Mouse (Mus musculus) small intestine, adult 2 months (tissue): ENCODE measurements around the gene Art5. TPM values are rescaled to one million over a fixed set of nuclear protein-coding genes. Genes with fewer than 3 reads are reported as not detected.

Source experiments
- H3K27ac ChIP-seq: fragments of 200-500 bp; 2 replicates; pipeline ENCODE4 v1.5.1; 2012; ENCODE audit warnings: low read depth, low read length, control low read depth, inconsistent platforms; ENCODE audit not compliant: insufficient read depth
- H3K27me3 ChIP-seq: fragments of 200-500 bp; 2 replicates; pipeline ENCODE4 v1.6.1; 2012; ENCODE audit warnings: mild to moderate bottlenecking, moderate library complexity, low read length, inconsistent platforms; ENCODE audit not compliant: control insufficient read depth, insufficient read depth
- H3K36me3 ChIP-seq: fragments of 200-500 bp; 2 replicates; pipeline ENCODE4 v1.6.1; 2012; ENCODE audit warnings: mild to moderate bottlenecking, low read length, control low read depth, inconsistent platforms; ENCODE audit not compliant: control insufficient read depth, insufficient read depth
- H3K4me1 ChIP-seq: fragments of 200-500 bp; 2 replicates; pipeline ENCODE4 v1.6.1; 2012; ENCODE audit warnings: low read length, inconsistent platforms, mixed read lengths; ENCODE audit not compliant: control insufficient read depth, insufficient read depth, insufficient read length
- H3K4me3 ChIP-seq: fragments of 200-500 bp; 2 replicates; pipeline ENCODE4 v1.5.1; 2012; ENCODE audit warnings: low read depth, mild to moderate bottlenecking, control low read depth, inconsistent platforms, low read length, moderate library complexity
- CTCF ChIP-seq: fragments of 200-500 bp; IDR thresholded peaks from 2 replicates; pipeline ENCODE4 v1.5.1; 2012; ENCODE audit warnings: low read depth, mild to moderate bottlenecking, control low read depth, inconsistent platforms, low read length, moderate library complexity, mixed read lengths; ENCODE audit not compliant: insufficient replicate concordance, insufficient read length; ENCODE audit errors: extremely low read depth
- POLR2A ChIP-seq: fragments of 200-500 bp; IDR thresholded peaks from 2 replicates; pipeline ENCODE4 v1.6.1; 2012; ENCODE audit warnings: low read depth, mild to moderate bottlenecking, control low read depth, inconsistent platforms, low read length, moderate library complexity
- WGBS: fragments of 180-500 bp; shearing (Covaris S2); methylation state at CpG from one replicate; pipeline ENCODE4 v1.1.7; 2018; 5-methylcytosine and 5-hydroxymethylcytosine counted together
- polyA plus RNA-seq: library from polyadenylated mRNA; depleted of rRNA; stranded (reverse); fragments of >200 nt; gene quantifications from 2 replicates; pipeline ENCODE4 v1.2.3, GENCODE M21; 2012

Art5 gene
- polyA plus RNA-seq, 1 experiment: 0.28 TPM

DNA sequence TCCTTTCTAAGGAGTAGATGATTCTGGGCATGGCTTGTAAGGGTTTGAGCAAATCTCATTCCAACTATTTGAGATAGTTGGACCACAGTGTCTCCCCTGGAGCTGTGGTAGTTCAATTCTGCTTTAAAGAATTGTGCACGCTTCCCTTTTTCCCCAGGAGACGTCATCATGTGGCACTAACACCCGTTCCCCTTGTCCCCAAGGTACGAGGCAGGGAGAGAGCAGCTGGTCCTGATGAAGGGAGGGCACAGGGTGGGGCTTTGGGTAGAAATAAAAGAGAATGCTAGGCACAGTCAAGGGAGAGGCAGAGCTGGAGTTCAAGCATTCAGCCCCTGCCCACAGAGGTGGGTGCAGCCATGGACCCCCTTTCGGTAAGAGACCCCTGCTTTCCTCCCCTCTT lies 26.5 kb downstream of the Art5 start, which contains the start of gene Trpc2:
Gene Trpc2 (plus strand): TSS at position 301 of the 400 bp plus-strand sequence.
- H3K36me3 ChIP-seq: peaks cover 31% of the 10 kb centered on the region
- no peaks in the 10 kb centered on the region for H3K27me3 ChIP-seq
- TF ChIP-seq POLR2A: no peak
- no peak for TF ChIP-seq CTCF
- 73% methylated on average over 5 of the region's 5 CpGs for WGBS
- H3K4me1 ChIP-seq: no peaks in the 10 kb centered on the region
- H3K27ac ChIP-seq: no peak within 1 kb of the TSS
- no peak within 1 kb of the TSS for H3K4me3 ChIP-seq

DNA sequence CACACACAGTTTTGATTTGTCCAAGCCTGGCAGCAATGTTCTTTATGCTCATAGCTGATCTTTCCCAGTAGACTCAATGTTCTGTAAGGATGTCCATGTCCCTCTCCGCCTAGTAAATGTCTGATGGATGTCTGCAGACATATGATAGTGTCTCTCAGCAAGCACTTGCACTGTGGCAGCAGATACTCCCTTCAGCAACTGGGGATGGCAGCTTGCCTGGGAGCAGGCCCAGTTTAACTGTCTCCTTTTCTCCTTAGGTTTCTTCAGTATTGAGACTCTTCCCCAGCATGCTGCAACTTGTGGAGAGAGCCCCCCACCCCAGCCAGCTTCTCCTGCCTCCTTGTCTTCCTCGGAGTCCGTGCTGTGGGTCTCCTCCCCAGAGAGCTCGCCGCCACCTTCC lies 27.5 kb downstream of the Art5 start:
- TF ChIP-seq CTCF: no peak
- TF ChIP-seq POLR2A: no peak
- Histone ChIP-seq H3K4me3 (no peak overlapping the region), H3K36me3 (peaks cover 37% of the 10 kb centered on the region), H3K4me1 (no peaks in the 10 kb centered on the region), H3K27ac (no peak overlapping the region), H3K27me3 (no peaks in the 10 kb centered on the region)
- WGBS: 92% methylated on average over 5 of the region's 5 CpGs

DNA sequence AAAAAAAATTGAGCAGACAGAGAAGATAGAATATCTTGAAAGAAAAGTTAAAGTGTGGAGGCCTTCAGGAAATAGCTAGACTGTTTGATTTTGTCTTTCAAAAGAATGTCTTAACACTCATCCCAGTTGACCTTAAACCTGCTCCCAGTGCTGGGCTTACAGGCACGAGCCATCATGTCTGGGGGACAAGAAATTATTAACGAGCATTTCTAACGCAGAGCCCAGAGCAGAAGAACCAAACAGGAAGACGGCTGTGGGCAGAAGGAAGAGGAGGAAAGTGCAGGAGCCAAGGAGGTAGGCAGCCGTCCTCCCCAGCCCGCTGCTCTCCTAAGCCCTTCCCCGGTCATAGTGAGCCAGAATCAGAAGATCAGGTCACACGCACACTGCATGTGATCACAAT lies 29.0 kb downstream of the Art5 start:
- H3K36me3 ChIP-seq: peaks cover 42% of the 10 kb centered on the region
- no peak overlapping the region for H3K4me3 ChIP-seq
- H3K27me3 ChIP-seq: no peaks in the 10 kb centered on the region
- no peak for TF ChIP-seq CTCF
- no peak for TF ChIP-seq POLR2A
- 91% methylated on average over 8 of the region's 8 CpGs for WGBS
- no peaks in the 10 kb centered on the region for H3K4me1 ChIP-seq
- H3K27ac ChIP-seq: no peak overlapping the region

DNA sequence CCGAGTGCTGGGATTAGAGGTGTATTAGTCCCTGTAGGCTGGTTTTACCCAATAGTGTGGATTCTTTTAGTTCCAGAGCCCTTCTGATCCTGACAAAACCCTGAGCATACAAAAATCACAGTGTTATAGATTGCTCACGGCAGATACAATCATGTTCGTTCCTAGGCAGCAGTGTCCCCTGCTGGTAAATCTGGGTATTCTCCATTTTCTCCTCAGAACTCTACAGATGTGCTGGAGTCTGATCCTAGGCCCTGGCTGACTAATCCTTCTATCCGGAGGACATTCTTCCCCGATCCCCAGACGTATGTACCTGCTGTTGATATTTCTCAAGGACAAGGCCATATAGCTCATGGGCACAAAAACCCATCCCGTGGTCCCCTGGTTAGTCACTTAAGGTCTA lies 30.8 kb downstream of the Art5 start:
- TF ChIP-seq CTCF: no peak
- TF ChIP-seq POLR2A: no peak
- Histone ChIP-seq H3K36me3 (peaks cover 45% of the 10 kb centered on the region), H3K27ac (no peak overlapping the region), H3K27me3 (no peaks in the 10 kb centered on the region), H3K4me1 (no peaks in the 10 kb centered on the region), H3K4me3 (no peak overlapping the region)
- 68% methylated on average over 7 of the region's 7 CpGs for WGBS

DNA sequence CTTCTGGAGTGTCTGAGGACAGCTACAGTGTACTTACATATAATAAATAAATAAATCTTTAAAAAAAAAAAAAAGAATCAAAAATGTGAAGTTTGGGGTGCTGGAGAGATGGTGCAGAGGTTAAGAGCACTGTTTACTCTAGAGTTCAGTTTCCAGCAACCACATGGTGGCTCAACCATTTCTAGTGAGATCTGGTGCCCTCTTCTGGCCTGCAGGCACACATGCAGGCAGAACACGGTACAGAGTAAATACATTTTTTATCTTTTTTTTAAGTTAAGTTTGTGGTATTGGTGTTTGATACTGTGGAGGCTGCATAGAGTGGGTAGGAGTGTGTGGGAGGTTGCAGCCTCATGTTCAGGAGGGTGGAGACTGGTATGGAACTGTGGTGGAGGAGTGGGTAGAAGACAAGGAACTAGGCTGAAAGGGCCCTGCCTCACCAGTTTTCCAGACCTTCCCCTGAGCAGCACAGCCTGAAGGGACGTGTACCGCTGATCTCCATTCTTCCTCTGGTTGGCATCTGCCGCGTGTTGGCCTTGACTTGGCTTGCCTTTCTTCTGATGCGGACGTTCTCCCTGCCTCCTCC lies 32.5 kb downstream of the Art5 start:
- H3K36me3 ChIP-seq: peaks cover 46% of the 10 kb centered on the region
- 80% methylated on average over 7 of the region's 7 CpGs for WGBS
- no peaks in the 10 kb centered on the region for H3K4me1 ChIP-seq
- no peak overlapping the region for H3K27ac ChIP-seq
- TF ChIP-seq POLR2A (no peak), CTCF (peak; percentile 68; the same call in 1 of the 2 replicates)
- no peaks in the 10 kb centered on the region for H3K27me3 ChIP-seq
- H3K4me3 ChIP-seq: no peak overlapping the region

DNA sequence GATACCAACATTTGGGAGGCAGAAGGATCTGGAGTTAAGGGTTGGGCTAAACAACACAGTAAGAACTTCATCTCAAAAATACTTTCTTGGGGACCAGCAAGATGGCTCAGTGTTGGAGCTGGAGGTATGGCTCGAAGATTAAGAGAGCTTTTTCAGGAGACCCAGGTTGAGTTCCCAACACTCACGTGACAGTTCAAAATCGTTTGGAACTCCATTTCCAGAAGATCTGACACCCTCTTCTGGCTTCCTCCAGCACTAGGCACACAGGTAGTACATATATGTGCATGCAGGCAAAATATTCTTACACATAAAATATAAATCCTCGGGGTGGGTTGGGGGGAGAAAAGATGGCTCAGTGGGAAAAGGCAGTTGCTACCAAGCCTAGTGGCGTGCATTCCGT lies 42.9 kb downstream of the Art5 start:
- Histone ChIP-seq H3K4me1 (peaks cover 3% of the 10 kb centered on the region; the same call in 1 of the 2 replicates), H3K27ac (no peak overlapping the region), H3K27me3 (no peaks in the 10 kb centered on the region), H3K4me3 (no peak overlapping the region), H3K36me3 (no peaks in the 10 kb centered on the region)
- WGBS: 46% methylated on average over 6 of the region's 6 CpGs
- TF ChIP-seq CTCF: no peak
- TF ChIP-seq POLR2A: no peak

DNA sequence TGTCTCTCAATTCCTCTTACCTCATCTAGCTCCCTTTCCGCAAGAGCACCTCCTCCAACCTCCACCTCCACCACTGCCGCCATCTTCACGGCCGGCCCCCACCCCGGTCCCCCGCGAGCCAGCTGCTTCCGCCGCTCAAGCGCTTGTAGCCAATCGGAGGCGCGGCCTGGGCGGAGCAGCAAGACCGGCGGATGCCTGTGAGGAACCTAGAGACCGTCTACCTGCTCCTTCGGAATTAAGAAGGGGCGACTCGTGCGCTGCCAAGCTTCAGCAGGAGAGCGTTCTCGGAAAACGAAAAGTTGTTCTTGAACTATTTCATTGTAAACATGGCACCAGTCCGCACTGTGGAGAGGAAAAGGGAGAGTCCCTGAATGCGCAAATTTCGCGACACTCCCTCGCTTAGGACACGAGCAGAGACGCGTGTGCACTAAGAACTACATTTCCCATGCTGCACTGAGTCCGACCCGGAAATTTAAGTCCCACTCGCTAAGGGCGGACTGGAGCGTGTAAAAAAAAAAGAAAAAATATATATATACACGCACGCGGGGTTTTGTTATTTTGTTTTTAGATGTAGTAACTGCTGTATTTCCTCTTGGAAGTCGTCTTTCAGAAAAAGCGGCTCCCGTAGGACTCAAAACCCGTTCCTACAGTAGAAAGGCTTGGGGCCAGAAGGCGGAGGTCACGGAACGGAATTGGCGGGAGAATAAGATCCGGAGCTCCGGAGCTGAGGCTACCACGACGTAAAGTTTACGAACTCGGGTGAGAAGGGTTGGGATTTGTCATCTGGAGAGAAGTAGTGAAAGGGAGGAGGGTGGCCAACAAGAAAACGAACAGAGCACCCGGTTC lies 44.0 kb downstream of the Art5 start, which contains the start of the genes Rnf121, Xndc1 and Xntrpc:
Gene Rnf121 (minus strand): TSS at position 424 of the 846 bp plus-strand sequence.
Gene Xndc1 (plus strand): TSS at position 466 of the 846 bp plus-strand sequence.
Gene Xntrpc (plus strand): TSS at position 668 of the 846 bp plus-strand sequence.
- Histone ChIP-seq H3K27me3 (no peaks in the 10 kb centered on the region), H3K4me3 (peak within 1 kb of the TSS; percentile 91), H3K4me1 (peaks cover 3% of the 10 kb centered on the region; the same call in 1 of the 2 replicates), H3K36me3 (no peaks in the 10 kb centered on the region), H3K27ac (peak within 1 kb of the TSS; percentile 83)
- TF ChIP-seq CTCF (no peak), POLR2A (peak; percentile 73)
- under 1% methylated on average over 56 of the region's 56 CpGs for WGBS
